Mouse (Mus musculus): ENCODE results near the gene Zglp1.

GRCm38 (mm10) chr9:21041308-21041707, 25.6 kb downstream of the Zglp1 start:
- TF ChIP-seq CTCF (IDR thresholded peaks at IDR 0.05; ENCODE audit: low read depth) (no peak), EP300 (IDR thresholded peaks at IDR 0.05; ENCODE audit: low read depth) (no peak)
